Mouse (Mus musculus): ENCODE measurements around the gene Fnbp1. TPM values are rescaled to one million over a fixed set of nuclear protein-coding genes. Genes with fewer than 3 reads are reported as not detected.

The Fnbp1 gene
- polyA plus RNA-seq (2015; fragmentation: Nextera tagmentation; extraction: Ambion mirVana): 31.9 and 36.8 TPM in 2 replicates

DNA sequence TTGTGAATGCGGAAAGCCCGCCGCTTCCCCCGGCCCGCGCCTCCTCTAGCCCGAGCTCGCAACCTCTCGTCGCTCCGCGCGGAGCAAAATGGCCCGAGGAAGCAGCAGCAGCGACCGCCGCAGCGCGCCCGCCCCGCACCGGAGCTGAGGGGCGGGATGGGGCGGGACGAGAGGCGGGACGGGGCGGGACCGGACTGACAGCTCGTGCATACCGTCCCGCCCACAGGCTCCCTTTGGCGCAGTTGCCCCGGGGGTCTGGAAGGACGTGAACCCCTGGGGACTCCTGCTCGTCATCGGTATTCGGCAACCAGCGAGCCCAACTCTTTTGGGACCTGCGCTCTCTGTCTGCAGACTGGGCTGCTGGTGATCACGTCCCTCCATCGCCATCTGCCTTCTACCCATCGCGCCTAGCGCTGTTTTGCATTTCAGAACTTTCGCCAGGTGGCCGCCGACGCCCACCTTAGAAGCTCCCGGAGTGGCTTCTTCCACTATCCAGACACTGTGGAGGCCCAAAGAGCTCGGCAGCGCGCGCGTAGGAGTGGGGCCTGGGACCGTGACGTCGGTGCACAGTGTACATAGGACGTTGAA lies at the start of gene Fnbp1:
Gene Fnbp1, minus strand, starts transcription at position 142 of the 588 bp plus-strand sequence.

DNA sequence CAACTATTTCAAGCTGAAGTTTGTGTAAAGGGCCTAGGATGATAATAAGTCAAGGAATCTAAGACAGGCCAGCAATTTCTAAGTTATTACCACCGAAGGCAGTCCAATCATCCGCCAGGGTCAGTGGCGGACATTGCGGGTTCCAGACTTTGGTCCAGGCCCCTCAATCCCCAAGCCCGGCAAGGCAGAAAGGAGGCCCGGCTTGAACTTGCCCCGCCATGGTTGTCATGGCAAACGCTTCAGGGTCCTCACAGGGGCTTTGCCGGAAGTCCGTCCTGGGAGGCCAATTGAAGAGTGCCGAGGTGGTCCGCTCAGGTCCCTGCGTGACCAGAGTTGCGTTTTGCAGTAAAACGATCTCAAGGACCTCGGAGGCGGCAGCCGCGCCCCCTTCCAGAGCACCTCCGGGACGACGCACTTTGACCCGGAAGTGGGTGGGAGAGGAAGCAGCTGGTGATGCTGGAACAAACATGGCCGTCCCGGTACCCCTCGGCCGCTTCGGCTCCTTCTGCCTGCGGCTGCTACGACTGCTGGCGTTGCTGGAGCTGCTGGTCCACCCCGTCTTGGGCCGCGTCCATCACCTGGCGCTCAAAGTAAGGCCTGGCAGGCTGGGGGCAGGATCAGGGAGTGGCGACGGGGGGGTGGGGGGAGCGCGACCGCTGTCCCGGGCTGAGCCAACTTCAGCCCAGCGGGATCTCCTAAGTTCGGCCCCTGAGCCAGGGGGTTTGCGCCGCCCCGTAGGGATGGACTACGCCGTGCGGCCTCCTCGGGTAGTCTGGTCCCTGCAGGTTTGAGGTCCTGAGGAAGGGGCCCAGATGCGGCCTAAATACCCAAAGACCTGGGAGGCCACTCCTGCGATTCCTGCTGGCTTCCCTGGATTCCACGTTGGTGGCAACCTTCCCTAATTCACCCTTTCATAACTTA lies 10.3 kb upstream of the Fnbp1 start, which contains the start of gene Gpr107:
Gene Gpr107, plus strand, starts transcription at position 425 of the 921 bp plus-strand sequence.

DNA sequence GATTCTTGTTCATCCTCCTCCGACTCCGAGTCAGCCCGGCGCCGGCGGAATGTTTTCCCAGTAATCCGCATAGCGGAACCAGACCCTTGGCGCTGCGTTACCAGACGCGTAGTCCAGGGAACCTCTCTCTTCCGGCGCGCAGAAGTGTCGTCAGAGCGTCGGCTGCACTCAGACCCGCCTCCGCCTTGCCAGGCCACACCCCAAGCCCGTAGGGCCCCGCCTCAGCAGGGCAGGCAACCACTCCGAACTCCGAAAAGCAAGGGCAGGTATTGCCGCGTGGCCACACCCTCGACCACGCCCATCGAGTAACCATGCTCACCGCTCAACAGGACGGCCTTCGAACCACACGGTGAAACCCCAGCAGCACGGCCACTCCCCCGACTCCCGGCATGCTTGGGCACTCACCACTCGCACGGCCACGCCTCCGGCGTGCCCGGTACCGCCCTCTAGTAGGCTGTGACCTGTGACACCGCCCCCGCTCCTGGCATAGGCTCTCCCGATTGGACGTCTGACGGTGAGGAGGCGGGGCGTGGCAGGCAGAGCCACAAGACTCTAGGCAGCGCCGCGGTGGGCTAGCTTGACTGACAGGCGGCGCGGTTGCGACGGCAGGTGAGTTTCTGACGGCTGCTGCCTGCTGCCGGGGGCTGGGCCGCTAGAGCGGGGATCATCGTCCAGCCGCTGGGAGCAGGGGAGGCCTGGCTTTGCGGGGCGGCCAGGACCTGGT lies 159.9 kb downstream of the Fnbp1 start, which contains the start of the genes BC005624 and Usp20:
Gene BC005624, minus strand, starts transcription at position 412 of the 724 bp plus-strand sequence.
Gene Usp20, plus strand, starts transcription at position 490 of the 724 bp plus-strand sequence.

Other genes starting within 250 kb of the Fnbp1 start
- 4.6 and 4.7 TPM in 2 replicates for gene Ptges, start 212.1 kb downstream of the Fnbp1 start, polyA plus RNA-seq (2015; fragmentation: Nextera tagmentation; extraction: Ambion mirVana)
- 18.2 and 19.7 TPM in 2 replicates for gene Tor1b, start 189.0 kb downstream of the Fnbp1 start, polyA plus RNA-seq (2015; fragmentation: Nextera tagmentation; extraction: Ambion mirVana)
- gene Tor1a, start 174.1 kb downstream of the Fnbp1 start, polyA plus RNA-seq (2015; fragmentation: Nextera tagmentation; extraction: Ambion mirVana): 74.0 and 82.1 TPM in 2 replicates
- gene BC005624, start 159.8 kb downstream of the Fnbp1 start, polyA plus RNA-seq (2015; fragmentation: Nextera tagmentation; extraction: Ambion mirVana): 75.2 and 80.2 TPM in 2 replicates
- gene Usp20, start 159.7 kb downstream of the Fnbp1 start, polyA plus RNA-seq (2015; fragmentation: Nextera tagmentation; extraction: Ambion mirVana): 29.9 and 32.1 TPM in 2 replicates
- 27.8 and 28.2 TPM in 2 replicates for gene Gpr107, start 10.3 kb upstream of the Fnbp1 start, polyA plus RNA-seq (2015; fragmentation: Nextera tagmentation; extraction: Ambion mirVana)
- 160 and 163 TPM in 2 replicates for gene Ncs1, start 103.8 kb upstream of the Fnbp1 start, polyA plus RNA-seq (2015; fragmentation: Nextera tagmentation; extraction: Ambion mirVana)
- gene Hmcn2, start 172.4 kb upstream of the Fnbp1 start, polyA plus RNA-seq (2015; fragmentation: Nextera tagmentation; extraction: Ambion mirVana): 0.27 and 0.44 TPM in 2 replicates